Mouse (Mus musculus) lung, embryonic 14.5 days (tissue): ENCODE measurements around the gene Inpp4b. TPM values are rescaled to one million over a fixed set of nuclear protein-coding genes. Genes with fewer than 3 reads are reported as not detected.
A peak's percentile ranks its signal among the peaks of the same experiment; 100 is the strongest.
"Not testable (repeated sequence)": the region's sequence is repeated elsewhere in the genome, so short reads cannot be mapped to it uniquely, and the experiment has no call there.

Source experiments
- ATAC-seq: fragments of 200-750 bp; cut with Nextera tagmentation; 2 replicates; pipeline ENCODE4 v1.8.0; 2017; ENCODE audit warnings: mild to moderate bottlenecking, moderate TSS enrichment, moderate library complexity; ENCODE audit not compliant: insufficient read depth
- DNase-seq: peaks from one replicate; pipeline ENCODE4 v3.0.0-alpha.2; 2015
- H3K27ac ChIP-seq: fragments of 300-500 bp; sonication (generic); 2 replicates; pipeline ENCODE4 v1.5.1; 2014; ENCODE audit warnings: low read depth, mild to moderate bottlenecking, moderate library complexity
- H3K27me3 ChIP-seq: fragments of 300-500 bp; sonication (generic); 2 replicates; pipeline ENCODE4 v1.6.1; 2014; ENCODE audit warnings: low read length, control low read depth; ENCODE audit not compliant: insufficient read depth
- H3K36me3 ChIP-seq: fragments of 300-500 bp; sonication (generic); 2 replicates; pipeline ENCODE4 v1.6.1; 2014; ENCODE audit warnings: control low read depth; ENCODE audit not compliant: insufficient read depth
- H3K4me1 ChIP-seq: fragments of 300-500 bp; sonication (generic); 2 replicates; pipeline ENCODE4 v1.6.1; 2014; ENCODE audit warnings: antibody characterized with exemption, control low read depth; ENCODE audit not compliant: insufficient read depth
- H3K4me2 ChIP-seq: fragments of 300-500 bp; sonication (generic); 2 replicates; pipeline ENCODE4 v1.6.1; 2014; ENCODE audit warnings: mild to moderate bottlenecking
- H3K4me3 ChIP-seq: fragments of 300-500 bp; sonication (generic); 2 replicates; pipeline ENCODE4 v1.5.1; 2014; ENCODE audit warnings: low read depth, low read length
- H3K9ac ChIP-seq: fragments of 300-500 bp; sonication (generic); 2 replicates; pipeline ENCODE4 v1.6.1; 2014
- H3K9me3 ChIP-seq: fragments of 300-500 bp; sonication (generic); 2 replicates; pipeline ENCODE4 v1.6.1; 2016; ENCODE audit warnings: low read depth, low read length, control low read depth
- CTCF ChIP-seq: IDR thresholded peaks from 2 replicates; pipeline ENCODE4 v1.5.1; 2016; ENCODE audit warnings: antibody characterized with exemption, low read depth
- WGBS: fragments of 180-500 bp; shearing (Covaris S2); extraction: QIAGEN DNeasy Blood & Tissue Kit; methylation state at CpG from one replicate; pipeline ENCODE4 v1.1.7; 2014; 5-methylcytosine and 5-hydroxymethylcytosine counted together
- polyA plus RNA-seq: library from polyadenylated mRNA; unstranded; fragments of >200 nt; fragmentation: Nextera tagmentation; extraction: Ambion mirVana; gene quantifications from 2 replicates; pipeline ENCODE4 v1.2.1, GENCODE M21; 2014

The Inpp4b gene
- polyA plus RNA-seq, 1 experiment from 2014 or later = 7.4 TPM

GRCm38 (mm10) chr8:82017792-82018191 lies 675.4 kb downstream of the Inpp4b start:
- TF ChIP-seq CTCF = no peak
- Histone ChIP-seq H3K27me3 (no peaks in the 10 kb centered on the region), H3K4me2 (no peak overlapping the region), H3K4me3 (no peak overlapping the region), H3K4me1 (no peaks in the 10 kb centered on the region), H3K9ac (no peak overlapping the region), H3K27ac (no peak overlapping the region), H3K9me3 (no peaks in the 10 kb centered on the region), H3K36me3 (no peaks in the 10 kb centered on the region)
- no peak for ATAC-seq
- no peak for DNase-seq
- WGBS = 76% methylated on average over 5 of the region's 5 CpGs

- ATAC-seq = peak; percentile 35; the same call in 1 of the 2 replicates
- no peaks in the 10 kb centered on the region for H3K27me3 ChIP-seq
Measured at GRCm38 (mm10) chr8:82027401-82027800, 685.0 kb downstream of the Inpp4b start.

GRCm38 (mm10) chr8:82028896-82029295 lies 686.5 kb downstream of the Inpp4b start:
- H3K4me2 ChIP-seq = no peak overlapping the region
- no peaks in the 10 kb centered on the region for H3K36me3 ChIP-seq
- DNase-seq (peak; percentile 70), ATAC-seq (no peak; the same call in 1 of the 2 replicates)
- no peak overlapping the region for H3K27ac ChIP-seq
- 24% methylated on average over 1 of the region's 1 CpGs for WGBS
- TF ChIP-seq CTCF = peak; percentile 76
- no peaks in the 10 kb centered on the region for H3K27me3 ChIP-seq
- H3K4me3 ChIP-seq = no peak overlapping the region
- no peak overlapping the region for H3K9ac ChIP-seq
- no peaks in the 10 kb centered on the region for H3K4me1 ChIP-seq
- H3K9me3 ChIP-seq = no peaks in the 10 kb centered on the region

More at GRCm38 (mm10) chr8:82027401-82027800, 685.0 kb downstream of the Inpp4b start:
- Histone ChIP-seq H3K4me1 (no peaks in the 10 kb centered on the region), H3K9me3 (no peaks in the 10 kb centered on the region), H3K4me2 (no peak overlapping the region), H3K4me3 (no peak overlapping the region), H3K9ac (no peak overlapping the region), H3K36me3 (no peaks in the 10 kb centered on the region), H3K27ac (no peak overlapping the region; the same call in 1 of the 2 replicates)
- no peak for TF ChIP-seq CTCF
- 31% methylated on average over 3 of the region's 3 CpGs for WGBS
- peak; percentile 59 for DNase-seq

GRCm38 (mm10) chr8:82032035-82032434 lies 689.7 kb downstream of the Inpp4b start:
- not testable (repeated sequence) for H3K9ac ChIP-seq, H3K27ac ChIP-seq, H3K27me3 ChIP-seq, H3K9me3 ChIP-seq, H3K4me1 ChIP-seq, H3K4me3 ChIP-seq, ATAC-seq, H3K36me3 ChIP-seq, H3K4me2 ChIP-seq
- DNase-seq = peak; percentile 16
- peak; percentile 49 for TF ChIP-seq CTCF

GRCm38 (mm10) chr8:82054030-82054429 lies 711.7 kb downstream of the Inpp4b start:
- no peak overlapping the region for H3K4me2 ChIP-seq
- H3K4me1 ChIP-seq = no peaks in the 10 kb centered on the region
- no peak for TF ChIP-seq CTCF
- no peaks in the 10 kb centered on the region for H3K27me3 ChIP-seq
- DNase-seq (no peak), ATAC-seq (no peak)
- H3K36me3 ChIP-seq = no peaks in the 10 kb centered on the region
- H3K9me3 ChIP-seq = no peaks in the 10 kb centered on the region
- no peak overlapping the region for H3K9ac ChIP-seq
- no peak overlapping the region for H3K27ac ChIP-seq
- no peak overlapping the region for H3K4me3 ChIP-seq
- WGBS = 54% methylated on average over 3 of the region's 3 CpGs

GRCm38 (mm10) chr8:82067619-82068018 lies 725.3 kb downstream of the Inpp4b start:
- Histone ChIP-seq H3K4me1 (no peaks in the 10 kb centered on the region), H3K36me3 (no peaks in the 10 kb centered on the region), H3K4me3 (no peak overlapping the region), H3K27me3 (no peaks in the 10 kb centered on the region), H3K9ac (no peak overlapping the region), H3K4me2 (no peak overlapping the region), H3K27ac (no peak overlapping the region), H3K9me3 (no peaks in the 10 kb centered on the region)
- no peak for ATAC-seq
- WGBS = 75% methylated on average over 3 of the region's 3 CpGs
- TF ChIP-seq CTCF = no peak
- DNase-seq = no peak

- no peak overlapping the region for H3K27ac ChIP-seq
- H3K4me1 ChIP-seq = no peaks in the 10 kb centered on the region
- TF ChIP-seq CTCF = no peak
- ATAC-seq = no peak
- no peak for DNase-seq
- H3K36me3 ChIP-seq = no peaks in the 10 kb centered on the region
- no peaks in the 10 kb centered on the region for H3K9me3 ChIP-seq
- no peak overlapping the region for H3K4me3 ChIP-seq
- H3K4me2 ChIP-seq = no peak overlapping the region
- no peaks in the 10 kb centered on the region for H3K27me3 ChIP-seq
- H3K9ac ChIP-seq = no peak overlapping the region
Measured at GRCm38 (mm10) chr8:82079267-82079666, 736.9 kb downstream of the Inpp4b start.

GRCm38 (mm10) chr8:82086631-82087030 lies 744.3 kb downstream of the Inpp4b start:
- not testable (repeated sequence) for H3K9ac ChIP-seq, H3K9me3 ChIP-seq, H3K27ac ChIP-seq, H3K36me3 ChIP-seq, DNase-seq, H3K4me1 ChIP-seq, H3K27me3 ChIP-seq, H3K4me2 ChIP-seq, ATAC-seq, H3K4me3 ChIP-seq
- 93% methylated on average over 7 of the region's 7 CpGs for WGBS
